Mouse (Mus musculus) megakaryocyte, embryonic 14.5 days (primary cell): ENCODE results near the gene Irgc1.

Source experiments
- FLI1 ChIP-seq: IDR thresholded peaks from 2 replicates; pipeline ENCODE4 v1.6.1; 2012; ENCODE audit warnings: low read length, inconsistent platforms, mixed read lengths
- GATA1 ChIP-seq: IDR thresholded peaks from 3 replicates; pipeline ENCODE4 v1.6.1; 2012; ENCODE audit warnings: mixed read lengths, low read length, inconsistent platforms, borderline replicate concordance

- TF ChIP-seq GATA1 (no peak), FLI1 (no peak)
Measured at GRCm38 (mm10) chr7:24394475-24395161, 57.5 kb downstream of the Irgc1 start.
